11 mouse cellular contexts compared by ENCODE assay signal in the genomic region with DNA sequence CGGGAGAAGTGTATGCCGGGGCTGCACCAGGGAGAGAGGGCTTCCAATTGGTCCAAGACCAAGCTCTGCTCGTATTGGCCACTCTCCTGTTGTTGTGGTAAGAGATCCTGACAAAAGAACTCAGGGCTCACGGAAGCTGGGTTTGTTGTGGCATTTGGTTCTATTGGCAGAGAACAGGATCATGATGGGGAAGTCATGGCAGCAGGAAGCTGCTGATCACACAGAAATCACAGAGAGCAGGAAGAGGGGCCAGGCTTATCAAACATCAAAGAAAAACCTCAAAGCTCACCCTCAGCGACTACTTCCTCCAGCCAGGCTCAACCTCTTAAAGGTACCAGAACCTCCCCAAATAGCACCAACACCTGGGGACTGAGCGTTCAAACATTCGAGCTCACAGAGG. TPM values are rescaled to one million over a fixed set of nuclear protein-coding genes. Genes with fewer than 3 reads are reported as not detected.
DNase-seq lines count a peak whose midpoint lies in the region; ATAC-seq lines count a peak whose summit lies in the region.
"Had no signal": no experiment of that assay in that cellular context is flagged by ENCODE, and none has a peak within 500 bp of the region (broad histone marks: within the 10 kb centered on the region; RNA-seq: fewer than 3 reads in every experiment).

No protein-coding gene starts in this region.

- H3K4me3 ChIP-seq in hindbrain, embryonic 15.5 days = no peak overlapping the region
- H3K4me3 ChIP-seq in hindbrain, embryonic 16.5 days (ENCODE audit: low read length) = no peak overlapping the region
- H3K4me3 ChIP-seq in intestine, embryonic 16.5 days (ENCODE audit: low read length) = no peak overlapping the region
- H3K4me3 ChIP-seq: midbrain, embryonic 15.5 days had no signal

- H3K36me3 ChIP-seq in hindbrain, embryonic 15.5 days = no peaks in the 10 kb centered on the region
- H3K36me3 ChIP-seq in hindbrain, embryonic 16.5 days (ENCODE audit: control insufficient read depth, insufficient read depth, low read length) = no peaks in the 10 kb centered on the region
- H3K36me3 ChIP-seq in intestine, embryonic 16.5 days (ENCODE audit: control insufficient read depth, insufficient read depth, low read length) = no peaks in the 10 kb centered on the region
- H3K36me3 ChIP-seq: midbrain, embryonic 15.5 days had no signal

- 36% methylated on average over 7 of the region's 7 CpGs for WGBS in hindbrain, embryonic 15.5 days
- 34% methylated on average over 7 of the region's 7 CpGs for WGBS in hindbrain, embryonic 16.5 days
- WGBS in intestine, embryonic 16.5 days = 29% methylated on average over 7 of the region's 7 CpGs

- H3K9ac ChIP-seq in hindbrain, embryonic 15.5 days = no peak overlapping the region
- no peak overlapping the region for H3K9ac ChIP-seq in hindbrain, embryonic 16.5 days (ENCODE audit: low read depth, low read length)
- no peak overlapping the region for H3K9ac ChIP-seq in intestine, embryonic 16.5 days (ENCODE audit: low read depth, low read length)
- H3K9ac ChIP-seq: midbrain, embryonic 15.5 days had no signal

- no peaks in the 10 kb centered on the region for H3K27me3 ChIP-seq in hindbrain, embryonic 15.5 days
- H3K27me3 ChIP-seq in hindbrain, embryonic 16.5 days (replicated peaks; ENCODE audit: control insufficient read depth, insufficient read depth, low read length) = no peaks in the 10 kb centered on the region
- H3K27me3 ChIP-seq in intestine, embryonic 16.5 days (replicated peaks; ENCODE audit: control insufficient read depth, insufficient read depth, low read length) = no peaks in the 10 kb centered on the region
- H3K27me3 ChIP-seq: midbrain, embryonic 15.5 days had no signal

- H3K9me3 ChIP-seq in hindbrain, embryonic 15.5 days = no peaks in the 10 kb centered on the region
- no peaks in the 10 kb centered on the region for H3K9me3 ChIP-seq in hindbrain, embryonic 16.5 days (ENCODE audit: control insufficient read depth, low read length)
- H3K9me3 ChIP-seq in intestine, embryonic 16.5 days (ENCODE audit: control insufficient read depth, low read length) = no peaks in the 10 kb centered on the region
- H3K9me3 ChIP-seq: midbrain, embryonic 15.5 days had no signal

- ATAC-seq in hindbrain, embryonic 15.5 days (ENCODE audit: low FRiP score, low read depth) = no peak
- ATAC-seq in hindbrain, embryonic 16.5 days = no peak
- ATAC-seq in activated CD4-positive, CD25-positive, alpha-beta regulatory T cell, adult 4 months = peak; percentile 98
- no peak for ATAC-seq in intestine, embryonic 16.5 days
- ATAC-seq: midbrain, embryonic 15.5 days had no signal

- 0 out of 2 replicates have a peak overlapping the region, but pooled peaks have one; percentile 6 for H3K4me2 ChIP-seq in hindbrain, embryonic 15.5 days
- H3K4me2 ChIP-seq in hindbrain, embryonic 16.5 days (ENCODE audit: low read length) = no peak overlapping the region
- 0 out of 2 replicates have a peak overlapping the region, but pooled peaks have one; percentile 9 for H3K4me2 ChIP-seq in intestine, embryonic 16.5 days (ENCODE audit: low read depth, low read length)
- H3K4me2 ChIP-seq: midbrain, embryonic 15.5 days had no signal

- peak; percentile 84 for DNase-seq in CD4-positive helper T cell, adult 2 months (ENCODE audit: low read depth, low spot score)
- no peak for DNase-seq in right cerebral cortex, adult 2 months (ENCODE audit: low spot score in 2 of 2)
- DNase-seq in embryo, embryonic 10.5 days (ENCODE audit: low spot score) = no peak
- no peak for DNase-seq in cerebellum, adult 9-11 months
- DNase-seq: kidney, adult 11 months; thymus, adult 18-20 months had no signal

- H3K27ac ChIP-seq in hindbrain, embryonic 15.5 days (replicated peaks) = no peak overlapping the region
- no peak overlapping the region for H3K27ac ChIP-seq in hindbrain, embryonic 16.5 days (ENCODE audit: low read depth, low read length)
- no peak overlapping the region for H3K27ac ChIP-seq in intestine, embryonic 16.5 days (ENCODE audit: low read length)
- H3K27ac ChIP-seq: midbrain, embryonic 15.5 days had no signal

- H3K4me1 ChIP-seq in hindbrain, embryonic 15.5 days (replicated peaks) = no peaks in the 10 kb centered on the region
- H3K4me1 ChIP-seq in hindbrain, embryonic 16.5 days (ENCODE audit: control insufficient read depth, insufficient read depth, low read depth, low read length) = no peaks in the 10 kb centered on the region; the same call in 1 of the 2 replicates
- H3K4me1 ChIP-seq in intestine, embryonic 16.5 days (ENCODE audit: control insufficient read depth, insufficient read depth, low read length) = peaks cover 10% of the 10 kb centered on the region
- H3K4me1 ChIP-seq: midbrain, embryonic 15.5 days had no signal

RNA-seq across cellular contexts. Expression of gene Atf3, which starts 41.3 kb away (rescaled TPM):
- polyA plus RNA-seq in hindbrain, embryonic 15.5 days (2015; fragmentation: Nextera tagmentation; extraction: Ambion mirVana) = 0.73 and 1.8 TPM in 2 replicates
- 1.7 and 2.1 TPM in 2 replicates for polyA plus RNA-seq in hindbrain, embryonic 16.5 days (2015; fragmentation: Nextera tagmentation; extraction: Ambion mirVana)
- not detected for polyA plus RNA-seq in activated CD4-positive, CD25-positive, alpha-beta regulatory T cell, adult 4 months (2017; shearing (Covaris generic))
- 4.1 and 5.6 TPM in 2 replicates for polyA plus RNA-seq in intestine, embryonic 16.5 days (2015; fragmentation: Nextera tagmentation; extraction: Ambion mirVana)

RNA-seq across cellular contexts. Expression of gene Nenf, which starts 58.9 kb away (rescaled TPM):
- polyA plus RNA-seq in hindbrain, embryonic 15.5 days (2015; fragmentation: Nextera tagmentation; extraction: Ambion mirVana) = 138 TPM in 2 replicates
- 141 and 149 TPM in 2 replicates for polyA plus RNA-seq in hindbrain, embryonic 16.5 days (2015; fragmentation: Nextera tagmentation; extraction: Ambion mirVana)
- under 1 TPM; 0.75 to 0.93 TPM for polyA plus RNA-seq in activated CD4-positive, CD25-positive, alpha-beta regulatory T cell, adult 4 months (2017; shearing (Covaris generic))
- 83.3 and 88.7 TPM in 2 replicates for polyA plus RNA-seq in intestine, embryonic 16.5 days (2015; fragmentation: Nextera tagmentation; extraction: Ambion mirVana)

Comparison
In these comparisons a context has a peak if more than half of its experiments do, and no peak if none do; other contexts are left out.
1. RNA of gene Nenf, which starts 58.9 kb away (polyA plus RNA-seq): 141 to 149 TPM in hindbrain, embryonic 16.5 days, 138 TPM in hindbrain, embryonic 15.5 days and 83.3 to 88.7 TPM in intestine, embryonic 16.5 days; 0.75 to 0.93 TPM in activated CD4-positive, CD25-positive, alpha-beta regulatory T cell, adult 4 months; every median in the first group is over 10 times any median in the second.